Mouse (Mus musculus) limb, embryonic 14.5 days (tissue): ENCODE results near the gene Elk4. TPM values are rescaled to one million over a fixed set of nuclear protein-coding genes. Genes with fewer than 3 reads are reported as not detected.
A peak's percentile ranks its signal among the peaks of the same experiment; 100 is the strongest.

ENCODE experiments used
- ATAC-seq: fragments of 200-750 bp; cut with Nextera tagmentation; 2 replicates; pipeline ENCODE4 v1.8.0; 2017; ENCODE audit warnings: low read depth, moderate number of reproducible peaks, moderate TSS enrichment; ENCODE audit not compliant: low FRiP score
- DNase-seq: peaks from one replicate; pipeline ENCODE4 v3.0.0-alpha.2; 2015; ENCODE audit warnings: low spot score
- H3K27ac ChIP-seq: fragments of 300-500 bp; sonication (generic); replicated peaks from 2 replicates; pipeline ENCODE4 v1.5.1; 2014; ENCODE audit warnings: low read depth, mild to moderate bottlenecking, low read length, moderate library complexity, mixed read lengths
- H3K27me3 ChIP-seq: fragments of 300-500 bp; sonication (generic); 2 replicates; pipeline ENCODE4 v1.6.1; 2014; ENCODE audit warnings: low read length, mixed read lengths; ENCODE audit not compliant: control insufficient read depth, insufficient read depth
- H3K36me3 ChIP-seq: fragments of 300-500 bp; sonication (generic); 2 replicates; pipeline ENCODE4 v1.6.1; 2014; ENCODE audit warnings: mild to moderate bottlenecking, low read length, moderate library complexity, mixed read lengths; ENCODE audit not compliant: control insufficient read depth, insufficient read depth
- H3K4me1 ChIP-seq: fragments of 300-500 bp; sonication (generic); 2 replicates; pipeline ENCODE4 v1.6.1; 2014; ENCODE audit warnings: antibody characterized with exemption, low read length, mixed read lengths; ENCODE audit not compliant: control insufficient read depth, insufficient read depth
- H3K4me2 ChIP-seq: fragments of 300-500 bp; sonication (generic); replicated peaks from 2 replicates; pipeline ENCODE4 v1.6.1; 2014; ENCODE audit warnings: low read depth, mild to moderate bottlenecking, low read length, moderate library complexity; ENCODE audit not compliant: severe bottlenecking
- H3K4me3 ChIP-seq: fragments of 300-500 bp; sonication (generic); replicated peaks from 2 replicates; pipeline ENCODE4 v1.5.1; 2014; ENCODE audit warnings: low read length
- H3K9ac ChIP-seq: fragments of 300-500 bp; sonication (generic); 2 replicates; pipeline ENCODE4 v1.6.1; 2014; ENCODE audit warnings: mild to moderate bottlenecking, low read depth, low read length, moderate library complexity; ENCODE audit not compliant: severe bottlenecking
- H3K9me3 ChIP-seq: fragments of 300-500 bp; sonication (generic); 2 replicates; pipeline ENCODE4 v1.6.1; 2016; ENCODE audit warnings: low read length; ENCODE audit not compliant: control insufficient read depth
- POLR2A ChIP-seq: fragments of 200-500 bp; IDR thresholded peaks from 2 replicates; pipeline ENCODE4 v1.8.0; 2012; ENCODE audit warnings: inconsistent platforms, mild to moderate bottlenecking, moderate library complexity, borderline replicate concordance; ENCODE audit not compliant: insufficient read depth, insufficient read length; ENCODE audit errors: extremely low read depth
- WGBS: fragments of 180-500 bp; shearing (Covaris S2); extraction: QIAGEN DNeasy Blood & Tissue Kit; methylation state at CpG from one replicate; pipeline ENCODE4 v1.1.7; 2014; 5-methylcytosine and 5-hydroxymethylcytosine counted together
- polyA plus RNA-seq, 2 experiments: library from polyadenylated mRNA; depleted of rRNA in 1 of 2; stranded (reverse) in 1 of 2; unstranded in 1 of 2; fragments of >200 nt; fragmentation: Nextera tagmentation in 1 of 2; extraction: Ambion mirVana in 1 of 2; gene quantifications; 2 replicates each; pipeline versions ENCODE4 v1.2.1 to v1.2.3; 2012 to 2014

The Elk4 gene
- polyA plus RNA-seq, 2 experiments: 30.0 to 36.6 TPM

DNA sequence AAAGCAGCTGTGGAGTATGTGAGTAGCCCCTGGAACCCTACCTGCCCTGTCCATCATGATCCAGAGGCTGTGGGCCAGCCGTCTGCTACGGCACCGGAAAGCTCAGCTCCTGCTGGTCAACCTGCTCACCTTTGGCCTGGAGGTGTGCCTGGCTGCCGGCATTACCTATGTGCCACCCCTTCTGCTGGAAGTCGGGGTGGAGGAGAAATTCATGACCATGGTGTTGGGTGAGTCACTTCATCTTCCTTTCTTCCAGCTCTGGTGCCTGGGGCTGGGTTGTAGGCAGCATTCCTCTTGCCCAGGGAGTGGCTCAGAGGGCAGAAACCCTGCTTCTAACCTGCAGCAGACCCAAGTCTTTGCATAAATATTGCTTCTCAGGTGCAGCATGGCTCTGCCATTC lies 30.5 kb upstream of the Elk4 start:
- no peak for ATAC-seq
- H3K36me3 ChIP-seq: no peaks in the 10 kb centered on the region
- H3K27me3 ChIP-seq: no peaks in the 10 kb centered on the region
- no peak overlapping the region for H3K4me3 ChIP-seq
- no peak for TF ChIP-seq POLR2A
- no peak overlapping the region for H3K27ac ChIP-seq
- no peak for DNase-seq
- H3K4me2 ChIP-seq: no peak overlapping the region
- H3K9me3 ChIP-seq: no peaks in the 10 kb centered on the region
- peaks cover 8% of the 10 kb centered on the region for H3K4me1 ChIP-seq
- WGBS: 82% methylated on average over 5 of the region's 5 CpGs
- no peak overlapping the region for H3K9ac ChIP-seq

DNA sequence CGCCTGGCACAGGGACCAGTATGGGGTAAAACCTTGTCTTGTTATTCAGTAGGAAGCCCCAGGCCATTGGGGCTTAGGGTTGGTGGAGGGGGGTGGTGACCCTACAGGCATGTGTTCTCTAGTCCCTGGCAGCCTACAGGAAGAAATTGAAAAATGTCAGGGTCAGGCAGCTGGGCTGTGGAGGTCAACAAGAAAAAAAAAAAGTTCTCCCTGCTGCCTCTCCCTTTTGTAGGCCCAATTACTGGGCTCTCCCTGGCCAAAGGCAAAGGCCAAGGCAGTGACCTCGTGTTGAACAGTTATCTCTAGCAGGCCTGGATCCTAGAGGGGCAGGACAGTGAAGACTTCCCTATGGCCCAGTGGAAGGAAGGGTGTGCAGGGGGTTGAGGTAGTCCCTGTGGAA lies 26.9 kb upstream of the Elk4 start:
- WGBS: 22% methylated on average over 2 of the region's 2 CpGs
- no peaks in the 10 kb centered on the region for H3K9me3 ChIP-seq
- no peak overlapping the region for H3K4me3 ChIP-seq
- H3K27ac ChIP-seq: no peak overlapping the region
- H3K36me3 ChIP-seq: no peaks in the 10 kb centered on the region
- TF ChIP-seq POLR2A: no peak
- H3K4me2 ChIP-seq: no peak overlapping the region
- no peaks in the 10 kb centered on the region for H3K4me1 ChIP-seq
- ATAC-seq: no peak
- no peak overlapping the region for H3K9ac ChIP-seq
- no peak for DNase-seq
- no peaks in the 10 kb centered on the region for H3K27me3 ChIP-seq

DNA sequence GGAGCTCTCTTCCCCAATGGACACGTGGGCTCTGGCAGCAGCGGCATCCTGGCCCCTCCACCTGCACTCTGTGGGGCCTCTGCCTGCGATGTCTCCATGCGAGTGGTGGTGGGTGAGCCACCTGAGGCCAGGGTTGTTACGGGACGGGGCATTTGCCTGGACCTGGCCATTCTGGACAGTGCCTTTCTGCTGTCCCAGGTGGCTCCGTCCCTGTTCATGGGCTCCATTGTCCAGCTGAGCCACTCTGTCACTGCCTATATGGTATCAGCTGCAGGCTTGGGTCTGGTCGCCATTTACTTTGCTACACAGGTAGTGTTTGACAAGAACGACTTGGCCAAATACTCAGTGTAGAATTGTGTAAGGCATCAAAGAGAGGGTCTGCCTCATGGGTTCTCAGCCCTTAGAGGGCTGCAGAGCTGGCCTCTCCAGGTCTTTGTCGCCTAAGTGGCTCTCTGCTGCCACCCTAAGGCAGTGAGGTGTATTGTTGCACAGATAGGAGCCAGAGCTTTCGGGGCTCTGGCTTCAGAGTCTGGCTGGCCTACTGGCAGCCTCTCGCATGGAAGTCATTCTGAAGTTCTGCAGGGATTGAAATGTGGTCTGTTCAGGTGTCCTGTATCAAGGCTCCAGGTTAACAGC lies 25.9 kb upstream of the Elk4 start:
- ATAC-seq: peak; percentile 73
- 49% methylated on average over 12 of the region's 12 CpGs for WGBS

DNA sequence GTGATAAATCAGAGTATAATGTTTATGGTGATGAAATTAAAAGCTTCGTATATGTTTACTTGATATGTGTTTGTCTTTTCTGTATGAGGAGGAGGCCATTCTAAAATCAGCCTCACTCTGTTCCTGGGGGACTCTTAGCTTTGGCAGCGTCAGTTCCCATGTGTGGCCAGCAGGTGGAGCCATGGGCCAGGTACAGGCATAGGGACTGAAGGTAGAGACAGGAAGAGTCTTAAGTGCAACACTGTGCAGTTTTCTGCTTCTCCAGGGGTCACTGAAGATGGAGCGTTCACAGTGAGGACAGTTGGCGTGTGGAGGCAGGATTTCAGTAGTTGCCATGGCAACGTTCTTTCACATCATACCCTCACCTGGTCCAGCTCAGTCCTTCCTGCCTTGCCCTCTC lies 24.5 kb upstream of the Elk4 start:
- ATAC-seq (peak; percentile 71), DNase-seq (peak; percentile 67)
- no peak for TF ChIP-seq POLR2A
- H3K4me3 ChIP-seq: no peak overlapping the region
- no peaks in the 10 kb centered on the region for H3K4me1 ChIP-seq
- no peaks in the 10 kb centered on the region for H3K36me3 ChIP-seq
- no peak overlapping the region for H3K4me2 ChIP-seq
- H3K9me3 ChIP-seq: no peaks in the 10 kb centered on the region
- no peak overlapping the region for H3K27ac ChIP-seq
- H3K27me3 ChIP-seq: no peaks in the 10 kb centered on the region
- 17% methylated on average over 5 of the region's 5 CpGs for WGBS
- no peak overlapping the region for H3K9ac ChIP-seq

More for the DNA sequence above, 25.9 kb upstream of the Elk4 start:
- H3K9me3 ChIP-seq: no peaks in the 10 kb centered on the region
- H3K27ac ChIP-seq: no peak overlapping the region
- no peak overlapping the region for H3K9ac ChIP-seq
- DNase-seq: peak; percentile 56
- H3K4me1 ChIP-seq: no peaks in the 10 kb centered on the region
- H3K36me3 ChIP-seq: no peaks in the 10 kb centered on the region
- no peak for TF ChIP-seq POLR2A
- no peaks in the 10 kb centered on the region for H3K27me3 ChIP-seq
- H3K4me3 ChIP-seq: no peak overlapping the region
- no peak overlapping the region for H3K4me2 ChIP-seq

DNA sequence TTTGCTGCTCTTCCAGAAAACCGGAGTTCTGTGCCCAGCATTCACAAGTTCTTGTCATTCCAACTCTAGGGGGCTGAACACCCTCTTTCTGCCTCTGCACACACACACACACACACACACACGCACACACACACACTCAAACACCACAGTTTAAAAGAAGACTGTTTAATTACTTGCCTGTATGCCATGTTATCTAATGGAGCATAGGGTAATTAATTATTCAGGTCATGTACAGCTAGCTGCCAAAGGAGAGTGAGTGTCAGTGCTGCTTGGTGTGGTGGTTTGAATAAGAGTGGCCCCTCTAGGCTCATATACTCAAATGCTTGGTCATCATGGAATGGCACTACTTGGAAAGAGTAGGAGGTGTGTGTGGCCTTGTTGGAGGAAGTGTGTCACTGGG lies 23.6 kb upstream of the Elk4 start:
- Histone ChIP-seq H3K9ac (no peak overlapping the region), H3K27me3 (no peaks in the 10 kb centered on the region), H3K4me1 (no peaks in the 10 kb centered on the region), H3K27ac (no peak overlapping the region), H3K4me3 (no peak overlapping the region), H3K9me3 (no peaks in the 10 kb centered on the region), H3K36me3 (no peaks in the 10 kb centered on the region), H3K4me2 (no peak overlapping the region)
- no peak for TF ChIP-seq POLR2A
- ATAC-seq (no peak), DNase-seq (no peak)
- WGBS: 78% methylated on average over 2 of the region's 2 CpGs
